Mouse (Mus musculus) thymus, adult 2 months (tissue): ENCODE measurements around the gene Wdr92. TPM values are rescaled to one million over a fixed set of nuclear protein-coding genes. Genes with fewer than 3 reads are reported as not detected.
"Not testable (repeated sequence)": the region's sequence is repeated elsewhere in the genome, so short reads cannot be mapped to it uniquely, and the experiment has no call there.

ENCODE experiments used
- DNase-seq: peaks from one replicate; pipeline ENCODE4 v3.0.0; 2021
- H3K27ac ChIP-seq: fragments of 200-500 bp; 2 replicates; pipeline ENCODE4 v1.5.1; 2012; ENCODE audit warnings: low read length, control low read depth; ENCODE audit not compliant: control insufficient read depth, insufficient read depth
- H3K27me3 ChIP-seq: fragments of 200-500 bp; 2 replicates; pipeline ENCODE4 v1.6.1; 2012; ENCODE audit warnings: mild to moderate bottlenecking, low read length, moderate library complexity, mixed read lengths; ENCODE audit not compliant: control insufficient read depth, insufficient read depth
- H3K36me3 ChIP-seq: fragments of 200-500 bp; 2 replicates; pipeline ENCODE4 v1.6.1; 2012; ENCODE audit warnings: mild to moderate bottlenecking, low read length, moderate library complexity; ENCODE audit not compliant: control insufficient read depth, insufficient read depth
- H3K4me1 ChIP-seq: fragments of 200-500 bp; replicated peaks from 2 replicates; pipeline ENCODE4 v1.6.1; 2012; ENCODE audit warnings: low read length; ENCODE audit not compliant: control insufficient read depth, insufficient read depth
- H3K4me3 ChIP-seq: fragments of 200-500 bp; 2 replicates; pipeline ENCODE4 v1.5.1; 2012; ENCODE audit warnings: mild to moderate bottlenecking, low read length, control low read depth, moderate library complexity; ENCODE audit not compliant: control insufficient read depth, insufficient read depth
- CTCF ChIP-seq: fragments of 200-500 bp; IDR thresholded peaks from 2 replicates; pipeline ENCODE4 v1.5.1; 2012; ENCODE audit warnings: mild to moderate bottlenecking, control low read depth, low read length, moderate library complexity, borderline replicate concordance; ENCODE audit not compliant: control insufficient read depth, poor library complexity, insufficient read depth; ENCODE audit errors: extremely low read depth
- POLR2A ChIP-seq: fragments of 200-500 bp; IDR thresholded peaks from 2 replicates; pipeline ENCODE4 v1.6.1; 2012; ENCODE audit warnings: mild to moderate bottlenecking, low read length, control low read depth, moderate library complexity; ENCODE audit not compliant: control insufficient read depth, poor library complexity, insufficient read depth; ENCODE audit errors: extremely low read depth
- WGBS: fragments of 180-500 bp; shearing (Covaris S2); methylation state at CpG from one replicate; pipeline ENCODE4 v1.1.7; 2018; 5-methylcytosine and 5-hydroxymethylcytosine counted together
- polyA plus RNA-seq: library from polyadenylated mRNA; depleted of rRNA; stranded (reverse); fragments of >200 nt; gene quantifications from 2 replicates; pipeline ENCODE4 v1.2.3, GENCODE M21; 2012

Wdr92 gene
- polyA plus RNA-seq, 1 experiment: 15.5 TPM

- TF ChIP-seq CTCF: no peak
- TF ChIP-seq POLR2A: no peak
- Histone ChIP-seq H3K36me3 (no peaks in the 10 kb centered on the region), H3K27ac (no peak overlapping the region), H3K27me3 (no peaks in the 10 kb centered on the region), H3K4me3 (no peak overlapping the region), H3K4me1 (no peaks in the 10 kb centered on the region)
- WGBS: 83% methylated on average over 3 of the region's 3 CpGs
- no peak for DNase-seq
Observed at GRCm38 (mm10) chr11:17215475-17215874, 33.6 kb downstream of the Wdr92 start.

GRCm38 (mm10) chr11:17221126-17221525 is 39.2 kb downstream of the Wdr92 start:
- peaks cover 12% of the 10 kb centered on the region for H3K36me3 ChIP-seq
- WGBS: 97% methylated on average over 8 of the region's 8 CpGs
- no peaks in the 10 kb centered on the region; the same call in 1 of the 2 replicates for H3K27me3 ChIP-seq
- DNase-seq: no peak
- H3K4me3 ChIP-seq: no peak overlapping the region
- H3K4me1 ChIP-seq: no peaks in the 10 kb centered on the region
- H3K27ac ChIP-seq: no peak overlapping the region
- TF ChIP-seq POLR2A (no peak), CTCF (no peak)

GRCm38 (mm10) chr11:17232792-17233191 is 50.9 kb downstream of the Wdr92 start:
- TF ChIP-seq CTCF (no peak), POLR2A (no peak)
- Histone ChIP-seq H3K27ac (no peak overlapping the region), H3K27me3 (no peaks in the 10 kb centered on the region), H3K36me3 (peaks cover 28% of the 10 kb centered on the region), H3K4me3 (no peak overlapping the region), H3K4me1 (peaks cover 16% of the 10 kb centered on the region)
- 92% methylated on average over 5 of the region's 5 CpGs for WGBS
- DNase-seq: no peak

- Histone ChIP-seq H3K36me3 (peaks cover 14% of the 10 kb centered on the region), H3K4me1 (peaks cover 21% of the 10 kb centered on the region), H3K27me3 (no peaks in the 10 kb centered on the region), H3K27ac (peak overlapping the region; percentile 99), H3K4me3 (no peak overlapping the region)
- DNase-seq: peak; percentile 26
- 1% methylated on average over 5 of the region's 5 CpGs for WGBS
- TF ChIP-seq CTCF: no peak
- no peak for TF ChIP-seq POLR2A
Observed at GRCm38 (mm10) chr11:17236449-17237037, 54.6 kb downstream of the Wdr92 start.

GRCm38 (mm10) chr11:17238598-17238997 is 56.7 kb downstream of the Wdr92 start:
- not testable (repeated sequence) for H3K4me3 ChIP-seq, H3K27me3 ChIP-seq, DNase-seq, H3K36me3 ChIP-seq
- Histone ChIP-seq H3K27ac (peak overlapping the region; percentile 49; the same call in 1 of the 2 replicates), H3K4me1 (peaks cover 21% of the 10 kb centered on the region)
- whole genome bisulfite sequencing: 95% methylated on average over 5 of the region's 5 CpGs

GRCm38 (mm10) chr11:17248715-17249114 is 66.8 kb downstream of the Wdr92 start:
- DNase-seq: no peak
- Histone ChIP-seq H3K4me1 (no peaks in the 10 kb centered on the region), H3K4me3 (no peak overlapping the region), H3K27me3 (no peaks in the 10 kb centered on the region), H3K27ac (no peak overlapping the region), H3K36me3 (no peaks in the 10 kb centered on the region)
- TF ChIP-seq POLR2A: no peak
- TF ChIP-seq CTCF: no peak

- Histone ChIP-seq H3K36me3 (no peaks in the 10 kb centered on the region), H3K27ac (no peak overlapping the region), H3K4me1 (peaks cover 7% of the 10 kb centered on the region), H3K4me3 (peak overlapping the region; percentile 100), H3K27me3 (no peaks in the 10 kb centered on the region)
- WGBS: 60% methylated on average over 8 of the region's 8 CpGs
- DNase-seq: no peak
- TF ChIP-seq CTCF (no peak), POLR2A (no peak)
Observed at GRCm38 (mm10) chr11:17256813-17257365, 75.0 kb downstream of the Wdr92 start.
